Mouse (Mus musculus) midbrain, embryonic 13.5 days (tissue): ENCODE measurements around the gene Ehmt1. TPM values are rescaled to one million over a fixed set of nuclear protein-coding genes. Genes with fewer than 3 reads are reported as not detected.

ENCODE experiments used
- ATAC-seq: fragments of 200-750 bp; cut with Nextera tagmentation; 2 replicates; pipeline ENCODE4 v1.8.0; 2017; ENCODE audit warnings: mild to moderate bottlenecking, moderate TSS enrichment, moderate library complexity
- H3K27ac ChIP-seq: fragments of 300-500 bp; sonication (generic); 2 replicates; pipeline ENCODE4 v1.5.1; 2015; ENCODE audit warnings: inconsistent platforms, mild to moderate bottlenecking, moderate library complexity
- H3K27me3 ChIP-seq: fragments of 300-500 bp; sonication (generic); 2 replicates; pipeline ENCODE4 v1.6.1; 2015; ENCODE audit warnings: mild to moderate bottlenecking, inconsistent platforms
- H3K36me3 ChIP-seq: fragments of 300-500 bp; sonication (generic); 2 replicates; pipeline ENCODE4 v1.6.1; 2015; ENCODE audit warnings: mild to moderate bottlenecking, inconsistent platforms
- H3K4me1 ChIP-seq: fragments of 300-500 bp; sonication (generic); replicated peaks from 2 replicates; pipeline ENCODE4 v1.6.1; 2015; ENCODE audit warnings: inconsistent platforms
- H3K4me2 ChIP-seq: fragments of 300-500 bp; sonication (generic); replicated peaks from 2 replicates; pipeline ENCODE4 v1.6.1; 2015; ENCODE audit warnings: moderate library complexity, mild to moderate bottlenecking, inconsistent platforms
- H3K4me3 ChIP-seq: fragments of 300-500 bp; sonication (generic); replicated peaks from 2 replicates; pipeline ENCODE4 v1.5.1; 2015; ENCODE audit warnings: mild to moderate bottlenecking, inconsistent platforms
- H3K9ac ChIP-seq: fragments of 300-500 bp; sonication (generic); replicated peaks from 2 replicates; pipeline ENCODE4 v1.6.1; 2015; ENCODE audit warnings: mild to moderate bottlenecking, inconsistent platforms
- H3K9me3 ChIP-seq: fragments of 300-500 bp; sonication (generic); 2 replicates; pipeline ENCODE4 v1.6.1; 2016; ENCODE audit warnings: mild to moderate bottlenecking, inconsistent platforms
- WGBS: fragments of 180-500 bp; shearing (Covaris S2); methylation state at CpG from one replicate; pipeline ENCODE4 v1.1.7; 2015; 5-methylcytosine and 5-hydroxymethylcytosine counted together
- polyA plus RNA-seq: library from polyadenylated mRNA; unstranded; fragments of >200 nt; fragmentation: Nextera tagmentation; extraction: Ambion mirVana; gene quantifications from 2 replicates; pipeline ENCODE4 v1.2.1, GENCODE M21; 2015

Gene Ehmt1
- polyA plus RNA-seq, 1 experiment from 2014 or later = 139 TPM

DNA sequence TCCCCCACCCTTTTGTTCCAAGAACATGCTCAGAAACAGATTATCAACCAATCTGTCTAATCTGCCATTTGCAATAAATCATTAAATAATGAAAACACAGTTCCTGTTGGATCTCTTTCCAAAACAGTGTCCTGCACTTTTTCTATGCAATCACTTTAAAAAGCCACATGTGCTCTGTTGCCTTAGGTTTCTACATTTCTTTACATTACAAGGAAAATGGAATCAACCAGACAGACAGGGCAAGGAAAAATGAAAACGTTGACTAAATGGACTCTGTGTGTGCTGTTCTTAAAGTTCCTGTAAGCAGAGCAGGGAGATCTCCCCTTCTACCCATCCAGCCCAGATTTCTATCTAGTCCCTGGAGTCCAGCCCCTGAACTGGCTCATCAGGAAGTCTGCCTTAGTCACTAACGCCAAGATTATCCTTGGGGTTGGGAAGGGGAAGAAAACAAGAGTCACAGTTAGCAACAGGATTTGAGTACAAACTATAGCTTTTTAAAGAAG, 13.7 kb downstream of the Ehmt1 start:
- no peak overlapping the region for H3K4me3 ChIP-seq
- H3K9me3 ChIP-seq = no peaks in the 10 kb centered on the region
- H3K27ac ChIP-seq = peak overlapping the region; percentile 89
- H3K4me1 ChIP-seq = peaks cover 49% of the 10 kb centered on the region
- H3K27me3 ChIP-seq = no peaks in the 10 kb centered on the region
- H3K36me3 ChIP-seq = 0 out of 2 replicates have a peak, but pooled peaks cover 3% of the 10 kb centered on the region
- H3K9ac ChIP-seq = 0 out of 2 replicates have a peak overlapping the region, but pooled peaks have one; percentile 33
- H3K4me2 ChIP-seq = peak overlapping the region; percentile 24; the same call in 1 of the 2 replicates
- no peak; the same call in 1 of the 2 replicates for ATAC-seq
- WGBS = 6% methylated on average over 2 of the region's 2 CpGs

DNA sequence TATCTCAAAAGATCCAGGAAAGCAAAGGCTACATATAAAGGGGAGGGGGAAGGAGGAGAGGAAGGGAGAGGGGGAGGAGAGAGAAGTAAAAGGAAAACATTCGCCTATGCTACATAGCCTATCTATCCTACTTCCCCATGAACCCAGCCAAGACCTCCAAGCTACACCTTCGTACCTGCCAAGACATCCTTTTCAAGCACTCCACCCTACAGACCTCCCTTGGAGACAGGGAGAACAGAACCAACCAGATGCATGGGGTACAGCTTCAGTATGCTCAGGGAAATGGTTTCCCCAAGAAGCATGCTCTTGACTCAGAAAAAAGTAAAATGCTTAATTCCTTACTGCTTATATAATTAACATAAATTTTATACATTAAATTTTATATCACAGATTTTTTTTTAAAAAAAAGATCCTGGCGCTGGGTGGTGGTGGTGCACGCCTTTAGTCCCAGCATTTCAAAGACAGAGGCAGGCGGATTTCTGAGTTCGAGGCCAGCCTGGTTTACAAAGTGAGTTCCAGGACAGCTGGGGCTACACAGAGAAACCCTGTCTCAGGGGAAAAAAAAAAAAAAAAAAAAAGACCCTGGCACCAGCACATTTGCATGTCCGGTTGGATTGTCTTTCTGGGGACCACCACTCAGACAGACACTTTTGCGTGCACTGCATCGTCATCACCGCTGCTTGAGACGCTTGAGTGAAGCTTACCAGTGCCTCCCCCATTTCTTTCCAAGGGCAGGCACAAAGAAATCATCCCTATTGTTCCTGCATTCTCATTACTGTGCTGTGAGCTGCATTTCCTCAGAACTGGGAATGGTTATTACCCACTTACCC, 14.4 kb downstream of the Ehmt1 start:
- H3K4me3 ChIP-seq = no peak overlapping the region
- WGBS = 43% methylated on average over 11 of the region's 11 CpGs
- ATAC-seq = peak; percentile 87
- no peaks in the 10 kb centered on the region for H3K9me3 ChIP-seq
- peaks cover 49% of the 10 kb centered on the region for H3K4me1 ChIP-seq
- H3K9ac ChIP-seq = 0 out of 2 replicates have a peak overlapping the region, but pooled peaks have one; percentile 33
- H3K27me3 ChIP-seq = no peaks in the 10 kb centered on the region
- peak overlapping the region; percentile 24 for H3K4me2 ChIP-seq
- 0 out of 2 replicates have a peak, but pooled peaks cover 2% of the 10 kb centered on the region for H3K36me3 ChIP-seq
- H3K27ac ChIP-seq = peak overlapping the region; percentile 89

DNA sequence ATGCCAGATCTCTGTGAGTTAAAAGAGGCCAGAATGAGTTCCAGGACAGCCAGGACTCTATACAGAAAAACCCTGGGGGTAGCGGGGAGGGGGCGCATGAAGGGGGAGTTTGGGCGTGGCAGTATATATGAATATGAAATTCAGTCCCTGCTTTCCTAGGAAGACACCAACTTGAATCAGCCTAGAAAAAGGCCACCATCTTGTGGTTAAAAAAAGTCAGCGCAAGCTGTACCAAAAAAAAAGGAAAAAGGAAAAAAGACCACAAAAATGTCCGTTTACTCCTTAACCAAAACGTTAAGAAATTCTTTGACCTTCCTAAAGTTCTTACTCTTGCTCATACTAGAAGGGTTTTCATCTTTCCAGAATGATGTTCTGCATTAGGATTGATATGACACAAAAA, 16.4 kb downstream of the Ehmt1 start:
- H3K27me3 ChIP-seq = no peaks in the 10 kb centered on the region
- no peak overlapping the region for H3K9ac ChIP-seq
- H3K4me3 ChIP-seq = no peak overlapping the region
- H3K4me1 ChIP-seq = peaks cover 49% of the 10 kb centered on the region
- no peak overlapping the region for H3K27ac ChIP-seq
- ATAC-seq = no peak
- no peaks in the 10 kb centered on the region for H3K9me3 ChIP-seq
- no peak overlapping the region for H3K4me2 ChIP-seq
- H3K36me3 ChIP-seq = no peaks in the 10 kb centered on the region
- 91% methylated on average over 6 of the region's 6 CpGs for WGBS

GRCm38 (mm10) chr2:24901055-24901454, 18.4 kb downstream of the Ehmt1 start:
- Histone ChIP-seq H3K4me2 (no peak overlapping the region), H3K4me3 (no peak overlapping the region), H3K9ac (no peak overlapping the region), H3K27ac (no peak overlapping the region), H3K27me3 (no peaks in the 10 kb centered on the region), H3K9me3 (no peaks in the 10 kb centered on the region), H3K36me3 (no peaks in the 10 kb centered on the region), H3K4me1 (peaks cover 38% of the 10 kb centered on the region)
- 77% methylated on average over 5 of the region's 5 CpGs for WGBS
- no peak for ATAC-seq

DNA sequence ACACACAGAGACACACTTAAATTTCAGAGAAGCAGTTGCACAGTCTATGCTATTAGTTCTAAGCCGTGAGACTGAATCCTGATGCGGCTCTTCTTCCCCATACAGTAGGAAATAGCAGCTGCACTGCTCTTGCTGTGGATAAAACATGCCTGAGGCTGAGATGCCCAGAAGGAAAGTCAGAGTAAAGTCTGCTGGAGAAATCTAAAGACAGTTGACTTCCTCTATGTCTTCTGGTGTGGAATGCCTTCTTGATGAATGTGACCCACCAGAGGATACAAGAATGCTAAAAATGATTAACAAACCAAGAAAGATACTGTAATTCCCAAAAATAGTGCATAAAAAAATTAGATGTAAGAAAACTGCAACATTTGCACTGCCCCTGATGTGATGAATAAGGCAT, 20.1 kb downstream of the Ehmt1 start:
- no peaks in the 10 kb centered on the region for H3K9me3 ChIP-seq
- no peak overlapping the region for H3K9ac ChIP-seq
- no peak overlapping the region for H3K4me2 ChIP-seq
- H3K27ac ChIP-seq = no peak overlapping the region
- no peak overlapping the region for H3K4me3 ChIP-seq
- no peaks in the 10 kb centered on the region for H3K27me3 ChIP-seq
- 92% methylated on average over 2 of the region's 2 CpGs for WGBS
- H3K4me1 ChIP-seq = peaks cover 22% of the 10 kb centered on the region
- no peak for ATAC-seq
- H3K36me3 ChIP-seq = no peaks in the 10 kb centered on the region

DNA sequence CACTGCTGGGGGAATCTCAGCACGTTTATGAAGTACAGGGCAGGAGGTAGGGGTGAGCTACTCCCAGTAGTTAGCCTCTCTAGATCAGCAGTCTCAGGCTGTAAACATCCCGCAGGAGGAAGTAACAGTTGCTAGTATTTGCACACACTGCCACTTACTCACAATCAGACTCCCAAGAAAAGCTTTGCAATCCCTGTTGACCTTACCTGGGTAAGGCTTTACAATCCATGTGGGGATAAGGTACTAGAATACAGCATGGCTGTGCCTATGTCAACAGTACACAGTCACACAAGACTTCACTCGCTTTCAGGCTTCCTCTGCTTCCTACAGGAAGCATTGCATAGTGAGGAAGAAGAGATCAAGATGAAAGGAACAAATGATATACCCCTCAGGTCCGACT, 22.7 kb downstream of the Ehmt1 start:
- ATAC-seq = no peak
- no peaks in the 10 kb centered on the region for H3K27me3 ChIP-seq

DNA sequence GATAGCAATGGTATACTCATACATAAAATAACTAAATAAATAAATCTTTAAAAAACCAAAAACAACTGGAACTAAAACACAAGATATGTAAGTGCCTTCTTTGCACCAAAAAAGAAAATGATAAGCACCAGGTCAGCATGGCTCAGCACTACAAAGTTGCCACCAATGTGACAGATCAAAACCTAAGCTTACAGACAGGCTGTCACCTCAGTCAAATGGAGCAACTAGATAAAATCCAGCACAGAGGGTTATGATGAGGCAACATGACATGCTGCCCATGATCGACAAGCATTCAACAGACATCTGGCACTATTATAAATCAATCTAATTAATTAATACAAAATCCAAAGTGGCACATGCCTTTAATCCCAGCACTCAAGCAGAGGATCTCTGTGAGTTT, 25.2 kb downstream of the Ehmt1 start:
- Histone ChIP-seq H3K4me2 (no peak overlapping the region), H3K36me3 (no peaks in the 10 kb centered on the region), H3K4me3 (no peak overlapping the region), H3K27ac (no peak overlapping the region), H3K9me3 (no peaks in the 10 kb centered on the region), H3K9ac (no peak overlapping the region), H3K27me3 (no peaks in the 10 kb centered on the region), H3K4me1 (no peaks in the 10 kb centered on the region; the same call in none of the 2 replicates)
- WGBS = 86% methylated on average over 1 of the region's 1 CpGs
- no peak for ATAC-seq

More for the DNA sequence above, 22.7 kb downstream of the Ehmt1 start:
- H3K27ac ChIP-seq = no peak overlapping the region
- peaks cover 10% of the 10 kb centered on the region for H3K4me1 ChIP-seq
- no peak overlapping the region for H3K4me2 ChIP-seq
- H3K9ac ChIP-seq = no peak overlapping the region
- H3K9me3 ChIP-seq = no peaks in the 10 kb centered on the region
- no peak overlapping the region for H3K4me3 ChIP-seq
- H3K36me3 ChIP-seq = no peaks in the 10 kb centered on the region
- 88% methylated on average over 4 of the region's 4 CpGs for WGBS

DNA sequence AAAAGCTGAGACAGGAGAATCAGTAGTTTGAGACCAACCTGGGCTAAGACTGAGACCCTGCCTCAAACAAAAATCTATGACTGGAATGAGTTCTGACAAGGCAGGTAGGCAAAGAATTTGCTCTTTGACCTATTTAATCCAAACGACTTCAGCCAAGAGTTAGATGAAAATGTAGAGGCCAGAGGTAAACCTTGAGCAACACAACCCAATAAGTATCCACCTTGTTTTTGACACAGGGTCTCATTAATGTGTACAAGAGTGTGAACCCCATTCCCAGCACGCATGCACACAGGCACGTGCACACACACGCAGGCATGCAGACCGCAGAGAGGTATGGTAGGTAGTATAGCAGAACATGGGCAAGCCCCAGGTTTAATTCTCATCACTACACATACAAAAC, 27.1 kb downstream of the Ehmt1 start:
- H3K27me3 ChIP-seq = no peaks in the 10 kb centered on the region
- ATAC-seq = no peak
- H3K4me3 ChIP-seq = no peak overlapping the region
- H3K4me2 ChIP-seq = no peak overlapping the region
- H3K9ac ChIP-seq = no peak overlapping the region
- no peak overlapping the region for H3K27ac ChIP-seq
- H3K36me3 ChIP-seq = no peaks in the 10 kb centered on the region
- no peaks in the 10 kb centered on the region; the same call in none of the 2 replicates for H3K4me1 ChIP-seq
- no peaks in the 10 kb centered on the region for H3K9me3 ChIP-seq
- WGBS = 93% methylated on average over 5 of the region's 5 CpGs

DNA sequence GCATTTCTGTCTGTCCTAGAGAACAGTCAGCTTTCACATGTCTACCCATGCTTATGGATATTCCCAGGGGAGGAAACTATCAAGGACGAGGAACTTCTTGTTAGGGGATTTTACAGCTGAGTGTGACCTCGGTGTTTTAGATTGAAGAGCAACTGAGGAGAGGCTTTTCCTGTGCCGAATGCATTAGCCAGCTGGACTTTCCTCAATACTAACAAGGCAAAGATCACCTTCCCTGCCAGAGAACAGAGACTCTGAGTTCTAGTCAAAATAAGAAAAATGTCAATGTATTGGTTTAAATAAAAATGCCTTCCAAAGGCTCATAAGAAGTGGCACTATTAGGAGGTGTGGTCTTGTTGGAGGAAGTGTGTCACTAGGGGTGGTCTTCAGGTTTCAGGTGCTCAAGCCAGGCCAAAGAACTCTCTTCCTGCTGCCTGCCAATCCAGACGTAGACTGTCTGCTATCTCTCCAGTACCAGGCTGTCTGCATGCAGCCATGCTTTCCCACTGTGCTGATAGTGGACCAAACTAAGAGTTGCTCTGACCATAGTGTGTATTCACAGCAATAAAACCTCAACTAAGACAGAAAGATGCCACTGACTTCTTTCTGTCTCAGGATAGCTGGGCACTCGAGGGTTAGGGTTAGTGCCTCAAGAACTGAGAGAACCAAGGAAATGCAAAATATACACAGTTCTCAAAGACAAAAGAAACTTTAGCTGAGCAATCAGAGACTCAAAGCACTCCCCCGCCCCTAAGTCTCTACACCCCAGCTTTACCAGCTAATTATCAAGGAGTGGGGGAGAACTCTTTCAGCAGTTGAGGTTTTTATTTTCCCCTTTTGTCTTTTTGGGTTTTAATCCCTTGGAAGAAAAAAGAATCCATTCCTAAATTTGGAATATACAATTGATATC, 28.6 kb downstream of the Ehmt1 start:
- no peak overlapping the region for H3K9ac ChIP-seq
- 78% methylated on average over 6 of the region's 6 CpGs for WGBS
- ATAC-seq = no peak

DNA sequence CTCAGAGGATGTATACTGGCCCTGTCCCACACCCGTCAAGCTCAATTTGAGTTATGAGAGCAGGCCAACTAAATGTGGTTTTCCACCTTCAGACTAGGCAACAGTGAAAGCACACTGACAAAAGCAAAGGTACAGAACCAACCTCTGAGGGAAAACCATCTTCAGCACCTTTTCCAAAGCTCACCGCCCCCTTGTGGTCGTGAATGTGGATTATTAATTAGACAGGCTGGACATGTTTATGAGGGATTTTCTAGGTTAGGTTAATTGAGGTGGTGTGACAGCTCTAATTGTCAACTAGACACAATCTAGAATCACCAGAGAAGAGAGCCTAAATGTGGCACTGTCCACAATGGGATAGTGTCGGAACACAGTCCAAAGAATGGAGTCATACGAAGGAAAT, 30.5 kb downstream of the Ehmt1 start:
- H3K9me3 ChIP-seq = no peaks in the 10 kb centered on the region
- whole genome bisulfite sequencing = 89% methylated on average over 5 of the region's 5 CpGs
- no peaks in the 10 kb centered on the region for H3K27me3 ChIP-seq
- H3K36me3 ChIP-seq = peaks cover 18% of the 10 kb centered on the region
- no peak for ATAC-seq
- no peak overlapping the region for H3K27ac ChIP-seq
- no peak overlapping the region for H3K4me3 ChIP-seq
- no peak overlapping the region for H3K9ac ChIP-seq
- no peak overlapping the region for H3K4me2 ChIP-seq
- no peaks in the 10 kb centered on the region; the same call in 1 of the 2 replicates for H3K4me1 ChIP-seq

More for the DNA sequence above, 28.6 kb downstream of the Ehmt1 start:
- Histone ChIP-seq H3K9me3 (no peaks in the 10 kb centered on the region), H3K27ac (no peak overlapping the region), H3K27me3 (no peaks in the 10 kb centered on the region), H3K4me2 (no peak overlapping the region), H3K4me1 (no peaks in the 10 kb centered on the region; the same call in none of the 2 replicates), H3K4me3 (no peak overlapping the region), H3K36me3 (peaks cover 9% of the 10 kb centered on the region)

DNA sequence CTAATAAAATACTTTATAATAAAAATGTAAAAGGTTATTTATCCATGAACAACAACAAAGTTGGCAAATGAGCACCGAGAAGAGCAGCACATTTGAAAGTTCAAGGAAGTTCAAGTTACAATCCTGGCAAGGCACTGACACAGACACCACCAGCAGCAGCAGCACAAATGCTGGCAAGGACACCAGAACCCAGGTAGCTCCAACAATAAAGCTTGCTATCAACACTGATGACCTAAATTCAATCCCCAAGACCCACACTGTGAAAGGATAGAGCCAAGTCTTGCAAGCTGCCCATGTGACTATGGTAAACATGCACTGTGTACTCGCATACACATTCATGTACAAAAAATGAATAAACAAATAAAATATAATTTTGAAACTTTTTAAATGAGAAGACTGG, 38.7 kb downstream of the Ehmt1 start:
- Histone ChIP-seq H3K36me3 (peaks cover 49% of the 10 kb centered on the region), H3K27ac (no peak overlapping the region), H3K27me3 (no peaks in the 10 kb centered on the region), H3K4me3 (no peak overlapping the region), H3K4me1 (no peaks in the 10 kb centered on the region), H3K9me3 (no peaks in the 10 kb centered on the region), H3K4me2 (no peak overlapping the region), H3K9ac (no peak overlapping the region)
- WGBS = 96% methylated on average over 2 of the region's 2 CpGs
- no peak for ATAC-seq

DNA sequence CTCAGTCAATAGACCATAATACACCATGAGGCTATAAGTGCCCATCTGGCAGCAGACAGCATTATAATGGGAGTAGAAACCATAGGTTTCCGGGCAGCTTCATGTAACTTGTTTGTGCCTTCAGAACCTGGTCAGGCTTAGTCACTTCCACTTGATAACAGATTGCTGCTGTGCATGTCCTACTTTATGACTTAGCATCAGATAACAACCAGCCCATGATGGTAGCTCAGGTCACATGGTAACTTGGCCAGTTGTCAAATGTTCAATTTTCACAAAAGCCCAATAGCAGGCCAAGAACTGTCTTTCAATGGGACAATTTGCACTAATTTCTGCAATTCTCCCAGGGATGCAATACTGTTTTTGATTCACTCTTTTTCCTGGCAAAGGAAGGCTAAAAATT, 48.5 kb downstream of the Ehmt1 start:
- Histone ChIP-seq H3K36me3 (peaks cover 59% of the 10 kb centered on the region), H3K27ac (no peak overlapping the region), H3K4me2 (no peak overlapping the region), H3K9ac (no peak overlapping the region), H3K27me3 (no peaks in the 10 kb centered on the region), H3K4me3 (no peak overlapping the region), H3K4me1 (no peaks in the 10 kb centered on the region), H3K9me3 (no peaks in the 10 kb centered on the region)
- ATAC-seq = no peak
- 100% methylated on average over 1 of the region's 1 CpGs for WGBS
